Mouse (Mus musculus): ENCODE measurements around the gene Ern2.

- TF ChIP-seq TAL1 (IDR thresholded peaks at IDR 0.05; ENCODE audit: low read length): no peak
- no peak for TF ChIP-seq GATA1 (IDR thresholded peaks at IDR 0.05; ENCODE audit: low read length)
Observed at GRCm38 (mm10) chr7:122135070-122135469, 50.9 kb downstream of the Ern2 start.
